Mouse (Mus musculus) splenic B cell, adult 2 months (primary cell): ENCODE results near the gene Tecta.
A peak's percentile ranks its signal among the peaks of the same experiment; 100 is the strongest.

Experiments
- DNase-seq: peaks from one replicate; pipeline ENCODE4 v3.0.0-alpha.2; 2011; ENCODE audit warnings: low read depth, low spot score
- H3K27me3 ChIP-seq: 2 replicates; pipeline ENCODE4 v1.6.1; 2012; ENCODE audit warnings: mild to moderate bottlenecking, low read length, moderate library complexity, mixed read lengths; ENCODE audit not compliant: control insufficient read depth, poor library complexity, insufficient read depth, severe bottlenecking
- H3K36me3 ChIP-seq: 2 replicates; pipeline ENCODE4 v1.6.1; 2012; ENCODE audit warnings: mild to moderate bottlenecking, low read length, moderate library complexity, mixed read lengths; ENCODE audit not compliant: control insufficient read depth, poor library complexity, insufficient read depth, severe bottlenecking

Tecta gene

DNA sequence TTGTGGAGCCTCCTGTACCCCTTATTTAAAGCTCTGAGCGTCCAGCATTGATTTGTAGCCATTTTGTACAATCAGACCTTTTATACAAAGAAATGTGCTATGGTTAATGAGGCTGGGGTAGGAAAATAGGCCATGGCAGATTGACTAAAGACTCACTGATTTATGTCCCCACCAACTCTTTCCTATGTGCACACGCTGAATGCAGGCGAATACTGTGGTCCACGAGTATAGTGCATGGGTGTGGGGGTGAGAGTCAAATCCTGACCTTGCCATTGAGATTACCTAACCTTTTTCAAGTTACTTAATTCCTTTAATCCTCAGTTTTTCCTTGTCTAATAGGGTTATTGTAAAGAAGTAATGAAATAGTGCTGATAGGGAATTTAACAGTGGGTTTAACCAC, 42.1 kb downstream of the Tecta start:
- no peaks in the 10 kb centered on the region for H3K27me3 ChIP-seq
- no peaks in the 10 kb centered on the region for H3K36me3 ChIP-seq
- DNase-seq, result no peak

- H3K27me3 ChIP-seq, result no peaks in the 10 kb centered on the region
- no peak for DNase-seq
- H3K36me3 ChIP-seq, result no peaks in the 10 kb centered on the region
These were observed 44.9 kb downstream of the Tecta start for GRCm38 (mm10) chr9:42354871-42355270.

GRCm38 (mm10) chr9:42349791-42350190, 49.9 kb downstream of the Tecta start:
- H3K36me3 ChIP-seq, result no peaks in the 10 kb centered on the region

DNA sequence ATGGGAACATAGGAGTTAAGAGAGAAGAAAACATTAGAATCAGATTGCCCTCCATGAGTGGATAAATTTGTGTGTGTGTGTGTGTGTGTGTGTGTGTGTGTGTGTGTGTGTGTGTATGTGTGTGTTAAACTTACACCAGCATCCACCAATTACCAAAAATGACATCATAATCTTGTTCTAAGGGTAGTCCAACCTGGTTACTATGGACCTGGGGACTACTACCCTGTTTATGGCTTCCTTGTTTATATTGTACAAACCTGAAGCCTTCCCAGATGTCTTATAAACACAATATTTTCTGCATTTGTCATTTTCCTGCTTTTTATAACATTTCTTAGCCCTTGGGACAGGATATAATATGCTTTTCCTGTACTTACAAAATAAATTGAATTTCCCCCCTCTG, 53.4 kb downstream of the Tecta start:
- no peak for DNase-seq
- no peaks in the 10 kb centered on the region for H3K36me3 ChIP-seq
- no peaks in the 10 kb centered on the region for H3K27me3 ChIP-seq

More at GRCm38 (mm10) chr9:42349791-42350190, 49.9 kb downstream of the Tecta start:
- H3K27me3 ChIP-seq, result no peaks in the 10 kb centered on the region
- DNase-seq, result no peak

GRCm38 (mm10) chr9:42339151-42339550, 60.6 kb downstream of the Tecta start:
- H3K27me3 ChIP-seq, result no peaks in the 10 kb centered on the region
- DNase-seq, result no peak
- no peaks in the 10 kb centered on the region for H3K36me3 ChIP-seq

DNA sequence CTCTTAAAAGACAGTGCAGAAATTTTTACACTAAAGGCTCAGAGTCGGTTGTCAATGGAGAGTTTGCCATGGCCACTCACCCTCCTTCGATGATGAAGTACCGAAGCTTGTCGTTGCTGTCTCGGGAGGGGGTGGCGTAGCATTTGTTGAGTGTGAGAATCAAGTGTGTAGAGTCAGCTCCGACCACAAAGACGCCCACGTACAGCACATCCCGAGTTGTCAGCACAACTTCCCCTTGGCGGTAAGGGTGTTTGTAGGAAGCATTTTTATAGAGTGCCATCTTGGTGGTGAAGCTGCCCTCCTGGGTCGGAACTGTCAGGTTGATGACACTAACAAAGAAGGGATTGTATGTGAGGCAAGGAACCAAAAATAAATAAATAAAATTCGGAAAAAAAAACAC, 62.7 kb downstream of the Tecta start:
- H3K36me3 ChIP-seq, result no peaks in the 10 kb centered on the region
- DNase-seq, result no peak
- H3K27me3 ChIP-seq, result no peaks in the 10 kb centered on the region

DNA sequence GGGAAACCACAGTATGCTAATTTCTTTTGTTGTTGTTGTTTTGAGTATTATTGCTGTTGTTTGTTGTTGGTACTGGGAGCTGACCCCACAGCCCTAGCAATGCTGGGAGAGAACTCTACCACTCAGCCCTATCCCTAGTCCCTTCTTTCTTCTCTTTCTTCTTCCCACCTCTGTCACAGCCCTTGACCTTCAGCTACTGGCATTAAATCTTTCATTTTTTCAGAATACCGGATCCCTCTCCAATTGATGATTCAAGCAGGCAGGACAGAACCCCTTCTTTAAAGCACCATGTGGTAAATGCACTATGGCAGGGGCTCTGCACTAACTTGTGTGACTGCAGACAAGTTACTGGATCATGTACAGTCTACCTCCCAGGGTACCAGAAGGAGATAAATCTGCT, 63.2 kb downstream of the Tecta start:
- no peaks in the 10 kb centered on the region for H3K36me3 ChIP-seq
- no peak for DNase-seq
- no peaks in the 10 kb centered on the region for H3K27me3 ChIP-seq

GRCm38 (mm10) chr9:42334885-42335284, 64.8 kb downstream of the Tecta start:
- H3K27me3 ChIP-seq, result no peaks in the 10 kb centered on the region
- H3K36me3 ChIP-seq, result no peaks in the 10 kb centered on the region
- DNase-seq, result no peak

DNA sequence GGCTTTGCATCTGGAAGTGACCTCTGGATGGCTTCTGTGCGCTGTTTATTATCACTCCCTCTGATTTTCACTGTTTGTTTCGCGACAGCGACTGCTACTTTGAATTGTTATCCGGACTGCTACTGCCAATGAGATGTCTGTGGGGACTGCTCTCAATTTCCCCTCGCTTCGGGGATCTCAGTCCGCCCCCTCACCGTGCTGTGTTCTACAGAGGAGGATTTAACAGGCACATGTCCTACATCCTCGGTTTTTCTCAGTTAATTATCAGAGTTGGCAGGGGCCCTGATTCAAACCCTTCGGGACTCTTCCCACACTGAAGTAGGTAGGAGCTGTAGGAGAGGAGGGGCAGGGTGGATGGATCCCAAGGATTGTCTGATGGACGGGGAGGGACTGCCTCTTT, 67.0 kb downstream of the Tecta start:
- DNase-seq, result no peak
- no peaks in the 10 kb centered on the region for H3K27me3 ChIP-seq
- H3K36me3 ChIP-seq, result no peaks in the 10 kb centered on the region

- no peaks in the 10 kb centered on the region for H3K27me3 ChIP-seq
- no peak for DNase-seq
These were observed 68.4 kb downstream of the Tecta start for GRCm38 (mm10) chr9:42331341-42331740.

DNA sequence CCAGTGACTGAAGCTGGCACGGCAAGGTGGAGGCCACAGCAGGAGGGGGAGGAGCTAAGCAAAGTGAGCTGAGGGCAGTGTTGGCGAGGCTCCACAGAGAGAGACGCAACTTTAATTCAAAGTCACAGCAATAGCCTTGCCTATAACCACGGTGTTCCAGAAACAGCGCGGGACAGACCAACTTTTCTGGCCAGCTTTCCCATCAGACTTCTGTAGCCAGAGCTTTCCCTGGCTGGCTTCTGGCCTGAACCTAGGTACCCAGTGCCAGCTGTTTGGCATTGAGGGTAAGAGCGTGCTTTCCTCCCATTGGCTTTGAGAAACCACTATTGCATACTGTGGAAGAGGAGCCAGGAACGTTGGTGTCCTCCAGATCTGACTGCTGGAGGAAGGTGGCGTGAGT, 70.0 kb downstream of the Tecta start:
- Histone ChIP-seq H3K36me3 (no peaks in the 10 kb centered on the region), H3K27me3 (no peaks in the 10 kb centered on the region)
- DNase-seq, result no peak

More at GRCm38 (mm10) chr9:42331341-42331740, 68.4 kb downstream of the Tecta start:
- no peaks in the 10 kb centered on the region for H3K36me3 ChIP-seq

DNA sequence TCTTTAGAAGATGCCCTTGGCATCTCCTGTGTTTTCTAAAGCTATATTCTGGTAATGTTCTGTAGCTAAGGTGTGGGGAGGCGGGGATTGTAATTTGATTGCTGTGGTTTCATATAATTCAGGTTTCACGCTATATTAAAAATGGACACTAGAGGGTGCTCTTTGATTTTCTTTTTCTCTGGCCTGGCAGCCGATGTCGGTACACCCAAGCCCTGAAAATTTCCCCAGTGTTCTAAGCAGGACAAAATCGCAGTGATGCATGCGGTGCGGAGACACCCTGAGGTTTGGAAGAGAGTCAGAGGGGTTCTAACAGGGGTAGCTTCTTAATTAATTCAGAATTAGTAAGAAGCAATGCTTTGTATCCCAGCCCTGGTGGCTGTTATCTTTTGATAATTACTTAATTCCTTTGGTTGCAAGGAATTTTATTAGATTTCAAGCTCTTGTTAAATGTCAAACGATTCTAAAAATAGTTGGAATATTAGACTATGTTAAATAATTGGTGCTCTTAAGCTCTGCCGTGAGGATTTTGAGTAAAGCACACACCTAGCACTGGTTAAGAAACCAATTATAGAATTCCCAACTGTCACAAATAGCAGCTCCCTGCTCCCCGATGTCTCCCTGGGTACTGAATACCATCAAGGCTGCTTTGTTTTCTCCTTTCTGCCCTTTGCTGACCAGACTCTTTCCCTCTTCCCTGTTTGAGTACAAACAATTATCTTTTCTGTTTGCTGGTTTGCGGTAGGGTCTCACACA, 72.9 kb downstream of the Tecta start:
- Histone ChIP-seq H3K27me3 (no peaks in the 10 kb centered on the region), H3K36me3 (no peaks in the 10 kb centered on the region)
- peak; percentile 55 for DNase-seq

DNA sequence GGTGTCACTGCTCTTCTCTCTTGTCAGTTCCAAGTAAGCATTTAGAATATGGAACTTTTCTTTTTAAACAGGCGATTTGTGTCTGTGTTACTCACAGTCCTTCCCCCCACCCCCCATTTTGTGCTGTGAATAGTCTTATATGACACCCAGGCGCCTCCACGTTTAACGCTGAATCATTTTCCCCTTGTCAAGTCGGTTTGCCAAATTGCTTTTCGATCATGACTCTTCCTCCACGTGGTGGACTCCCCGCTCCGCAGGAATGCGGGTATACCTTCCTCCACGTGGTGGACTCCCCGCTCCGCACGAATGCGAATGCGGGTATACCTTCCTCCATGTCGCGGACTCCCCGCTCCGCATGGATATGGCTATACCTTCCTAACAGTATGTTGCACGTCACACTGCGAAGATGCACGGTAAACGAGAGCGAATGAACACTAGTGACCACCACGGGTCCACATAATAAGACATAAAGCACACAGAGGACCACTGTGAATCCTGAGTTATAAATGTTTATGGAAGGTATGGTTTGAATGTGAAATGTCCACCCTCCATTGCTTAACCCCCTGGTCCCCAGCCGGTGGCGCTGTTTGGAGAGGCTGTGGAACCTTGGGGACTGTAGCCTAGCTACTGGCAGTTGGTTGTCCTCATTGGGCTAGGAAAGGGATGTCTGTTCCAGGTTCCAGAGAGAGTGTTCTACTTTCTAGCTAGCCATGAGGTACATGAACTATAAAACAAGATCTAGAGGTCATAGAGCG, 74.9 kb downstream of the Tecta start:
- H3K36me3 ChIP-seq, result no peaks in the 10 kb centered on the region
- no peaks in the 10 kb centered on the region for H3K27me3 ChIP-seq
- no peak for DNase-seq

- Histone ChIP-seq H3K27me3 (no peaks in the 10 kb centered on the region), H3K36me3 (no peaks in the 10 kb centered on the region)
- no peak for DNase-seq
These were observed 76.5 kb downstream of the Tecta start for GRCm38 (mm10) chr9:42323238-42323637.

DNA sequence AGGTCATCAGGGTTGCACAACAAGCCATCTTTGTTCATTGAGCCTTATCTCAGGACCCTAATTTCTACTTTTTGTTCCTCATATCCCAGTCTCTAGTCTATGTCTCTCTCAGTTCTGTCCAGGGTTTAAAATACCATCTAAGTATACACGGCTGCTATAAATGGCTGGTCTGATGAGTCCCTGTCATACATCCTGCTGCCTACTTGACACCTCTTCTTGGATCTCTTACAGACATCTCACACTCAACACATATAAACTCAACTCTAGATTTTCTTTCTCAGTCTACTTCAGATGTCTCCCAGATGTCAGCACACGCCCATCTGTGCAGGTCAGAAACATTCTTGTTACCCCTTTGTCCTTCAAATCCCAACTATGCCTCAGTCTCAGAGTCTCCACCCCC, 78.3 kb downstream of the Tecta start:
- DNase-seq, result no peak
- Histone ChIP-seq H3K27me3 (no peaks in the 10 kb centered on the region), H3K36me3 (no peaks in the 10 kb centered on the region)
